Comparison of ENCODE assay signal across 19 mouse cellular contexts in genomic region chr14:72294631-72295030, GRCm38 (mm10).
DNase-seq lines count a peak whose midpoint lies in the region; ATAC-seq and TF ChIP-seq lines count a peak whose summit lies in the region.
"Had no signal": no experiment of that assay in that cellular context is flagged by ENCODE, and none has a peak within 500 bp of the region (broad histone marks: within the 10 kb centered on the region; RNA-seq: fewer than 3 reads in every experiment).

No protein-coding gene starts in this region.

- peaks cover 11% of the 10 kb centered on the region; the same call in 1 of the 2 replicates for H3K4me1 ChIP-seq in hindbrain, embryonic 14.5 days (replicated peaks; ENCODE audit: control insufficient read depth, insufficient read depth, low read length)
- H3K4me1 ChIP-seq in hindbrain, embryonic 16.5 days (ENCODE audit: control insufficient read depth, insufficient read depth, low read depth, low read length): no peaks in the 10 kb centered on the region
- H3K4me1 ChIP-seq in midbrain, embryonic 13.5 days (replicated peaks): peaks cover 12% of the 10 kb centered on the region; the same call in 1 of the 2 replicates
- no peaks in the 10 kb centered on the region for H3K4me1 ChIP-seq in midbrain, postnatal 0 days (ENCODE audit: insufficient read depth, low read length)
- H3K4me1 ChIP-seq in midbrain, embryonic 16.5 days (ENCODE audit: control insufficient read depth, insufficient read depth, low read length): peaks cover 9% of the 10 kb centered on the region
- H3K4me1 ChIP-seq: embryonic facial prominence, embryonic 15.5 days; forebrain, embryonic 15.5 days had no signal

- no peak overlapping the region for H3K9ac ChIP-seq in hindbrain, embryonic 14.5 days
- H3K9ac ChIP-seq in hindbrain, embryonic 16.5 days (ENCODE audit: low read depth, low read length): no peak overlapping the region
- no peak overlapping the region; the same call in 1 of the 2 replicates for H3K9ac ChIP-seq in midbrain, embryonic 13.5 days (replicated peaks)
- H3K9ac ChIP-seq in midbrain, postnatal 0 days (replicated peaks; ENCODE audit: low read length, poor library complexity, severe bottlenecking): no peak overlapping the region
- H3K9ac ChIP-seq in midbrain, embryonic 16.5 days (ENCODE audit: low read depth, low read length): no peak overlapping the region
- H3K9ac ChIP-seq: embryonic facial prominence, embryonic 15.5 days; forebrain, embryonic 15.5 days; heart, embryonic 13.5 days had no signal

- H3K4me3 ChIP-seq in hindbrain, embryonic 14.5 days (replicated peaks; ENCODE audit: low read length): no peak overlapping the region
- no peak overlapping the region for H3K4me3 ChIP-seq in hindbrain, embryonic 16.5 days (ENCODE audit: low read length)
- no peak overlapping the region for H3K4me3 ChIP-seq in midbrain, embryonic 13.5 days (replicated peaks)
- no peak overlapping the region for H3K4me3 ChIP-seq in midbrain, postnatal 0 days (ENCODE audit: low read depth, low read length)
- no peak overlapping the region for H3K4me3 ChIP-seq in midbrain, embryonic 16.5 days (ENCODE audit: low read depth, low read length)
- H3K4me3 ChIP-seq: embryonic facial prominence, embryonic 15.5 days; erythroblast, embryonic 14.5 days; forebrain, embryonic 10.5 days; forebrain, embryonic 15.5 days; heart, embryonic 13.5 days had no signal

- no peaks in the 10 kb centered on the region for H3K27me3 ChIP-seq in hindbrain, embryonic 14.5 days (ENCODE audit: control insufficient read depth, insufficient read depth, low read length)
- no peaks in the 10 kb centered on the region for H3K27me3 ChIP-seq in hindbrain, embryonic 16.5 days (replicated peaks; ENCODE audit: control insufficient read depth, insufficient read depth, low read length)
- H3K27me3 ChIP-seq in midbrain, embryonic 13.5 days: no peaks in the 10 kb centered on the region
- H3K27me3 ChIP-seq in midbrain, postnatal 0 days (ENCODE audit: insufficient read depth, low read length): no peaks in the 10 kb centered on the region
- H3K27me3 ChIP-seq in midbrain, embryonic 16.5 days (ENCODE audit: control insufficient read depth, insufficient read depth, low read depth, low read length): no peaks in the 10 kb centered on the region

- peak overlapping the region; percentile 42; the same call in 1 of the 2 replicates for H3K4me2 ChIP-seq in hindbrain, embryonic 14.5 days (replicated peaks)
- H3K4me2 ChIP-seq in hindbrain, embryonic 16.5 days (ENCODE audit: low read length): no peak overlapping the region
- 0 out of 2 replicates have a peak overlapping the region, but pooled peaks have one; percentile 24 for H3K4me2 ChIP-seq in midbrain, embryonic 13.5 days (replicated peaks)
- H3K4me2 ChIP-seq in midbrain, postnatal 0 days (ENCODE audit: low read depth, low read length, poor library complexity, severe bottlenecking): no peak overlapping the region
- H3K4me2 ChIP-seq in midbrain, embryonic 16.5 days (ENCODE audit: low read length): 0 out of 2 replicates have a peak overlapping the region, but pooled peaks have one; percentile 35
- H3K4me2 ChIP-seq: embryonic facial prominence, embryonic 15.5 days had no signal

- no peak for DNase-seq in hindbrain, embryonic 14.5 days (ENCODE audit: low spot score)
- no peak for DNase-seq in midbrain, postnatal 0 days (ENCODE audit: low spot score)
- DNase-seq in R1 (ENCODE audit: low read depth, low spot score): peak; percentile 59
- DNase-seq in urinary bladder, postnatal 14 days (ENCODE audit: low spot score): no peak
- DNase-seq: adrenal gland, adult 8-10 months; adrenal gland, postnatal 36 days; cerebellum, adult 2 months; gastrocnemius, postnatal 10 days; heart, postnatal 36 days had no signal

- ATAC-seq in hindbrain, embryonic 14.5 days (ENCODE audit: low FRiP score): no peak
- ATAC-seq in hindbrain, embryonic 16.5 days: no peak
- no peak for ATAC-seq in midbrain, embryonic 13.5 days
- no peak for ATAC-seq in midbrain, postnatal 0 days (ENCODE audit: low FRiP score)
- no peak for ATAC-seq in midbrain, embryonic 16.5 days
- ATAC-seq in granulocyte monocyte progenitor cell, adult 5-6 weeks (replicated peaks; ENCODE audit: poor library complexity, severe bottlenecking): no peak

- no peaks in the 10 kb centered on the region for H3K9me3 ChIP-seq in hindbrain, embryonic 14.5 days (ENCODE audit: control insufficient read depth, low read length)
- H3K9me3 ChIP-seq in hindbrain, embryonic 16.5 days (ENCODE audit: control insufficient read depth, low read length): no peaks in the 10 kb centered on the region
- H3K9me3 ChIP-seq in midbrain, embryonic 13.5 days: no peaks in the 10 kb centered on the region
- no peaks in the 10 kb centered on the region for H3K9me3 ChIP-seq in midbrain, postnatal 0 days (ENCODE audit: low read length)
- H3K9me3 ChIP-seq in midbrain, embryonic 16.5 days (replicated peaks; ENCODE audit: control insufficient read depth, low read length, poor library complexity, severe bottlenecking): no peaks in the 10 kb centered on the region
- H3K9me3 ChIP-seq: embryonic facial prominence, embryonic 15.5 days; forebrain, embryonic 10.5 days; forebrain, embryonic 15.5 days; heart, embryonic 13.5 days had no signal

- no peak for TF ChIP-seq CTCF in midbrain, postnatal 0 days (IDR thresholded peaks at IDR 0.05)

- WGBS in hindbrain, embryonic 14.5 days: 37% methylated on average over 6 of the region's 6 CpGs
- 40% methylated on average over 6 of the region's 6 CpGs for WGBS in hindbrain, embryonic 16.5 days
- 46% methylated on average over 6 of the region's 6 CpGs for WGBS in midbrain, embryonic 13.5 days
- WGBS in midbrain, postnatal 0 days: 39% methylated on average over 6 of the region's 6 CpGs
- 49% methylated on average over 6 of the region's 6 CpGs for WGBS in midbrain, embryonic 16.5 days

- H3K27ac ChIP-seq in hindbrain, embryonic 14.5 days: no peak overlapping the region
- no peak overlapping the region for H3K27ac ChIP-seq in hindbrain, embryonic 16.5 days (ENCODE audit: low read depth, low read length)
- no peak overlapping the region for H3K27ac ChIP-seq in midbrain, embryonic 13.5 days
- no peak overlapping the region for H3K27ac ChIP-seq in midbrain, postnatal 0 days (ENCODE audit: low read depth, low read length)
- H3K27ac ChIP-seq in midbrain, embryonic 16.5 days (ENCODE audit: low read length): no peak overlapping the region
- H3K27ac ChIP-seq: embryonic facial prominence, embryonic 15.5 days; forebrain, embryonic 10.5 days; forebrain, embryonic 15.5 days; heart, embryonic 13.5 days; hindbrain, postnatal 0 days had no signal

- no peaks in the 10 kb centered on the region for H3K36me3 ChIP-seq in hindbrain, embryonic 14.5 days (replicated peaks; ENCODE audit: control insufficient read depth, insufficient read depth)
- H3K36me3 ChIP-seq in hindbrain, embryonic 16.5 days (ENCODE audit: control insufficient read depth, insufficient read depth, low read length): no peaks in the 10 kb centered on the region
- H3K36me3 ChIP-seq in midbrain, embryonic 13.5 days: no peaks in the 10 kb centered on the region
- no peaks in the 10 kb centered on the region for H3K36me3 ChIP-seq in midbrain, postnatal 0 days (ENCODE audit: insufficient read depth, low read length)
- no peaks in the 10 kb centered on the region for H3K36me3 ChIP-seq in midbrain, embryonic 16.5 days (ENCODE audit: control insufficient read depth, insufficient read depth, low read length)
- H3K36me3 ChIP-seq: embryonic facial prominence, embryonic 15.5 days; forebrain, embryonic 10.5 days; forebrain, embryonic 15.5 days; heart, embryonic 13.5 days had no signal

Comparison
In these comparisons a context has a peak if more than half of its experiments do, and no peak if none do; other contexts are left out.
1. H3K4me2 ChIP-seq: peak in hindbrain, embryonic 14.5 days (single experiment), midbrain, embryonic 13.5 days (single experiment) and midbrain, embryonic 16.5 days (single experiment); none in hindbrain, embryonic 16.5 days (single experiment) and midbrain, postnatal 0 days (single experiment).